Mouse (Mus musculus) kidney, postnatal 4 days (tissue): Measurements from ENCODE around the gene Gm20388.

Experiments used
- DNase-seq, 2 experiments: peaks; one replicate each; pipeline ENCODE4 v3.0.0; 2021; ENCODE audit warnings: mixed read lengths in 2 of 2

Gene Gm20388

DNA sequence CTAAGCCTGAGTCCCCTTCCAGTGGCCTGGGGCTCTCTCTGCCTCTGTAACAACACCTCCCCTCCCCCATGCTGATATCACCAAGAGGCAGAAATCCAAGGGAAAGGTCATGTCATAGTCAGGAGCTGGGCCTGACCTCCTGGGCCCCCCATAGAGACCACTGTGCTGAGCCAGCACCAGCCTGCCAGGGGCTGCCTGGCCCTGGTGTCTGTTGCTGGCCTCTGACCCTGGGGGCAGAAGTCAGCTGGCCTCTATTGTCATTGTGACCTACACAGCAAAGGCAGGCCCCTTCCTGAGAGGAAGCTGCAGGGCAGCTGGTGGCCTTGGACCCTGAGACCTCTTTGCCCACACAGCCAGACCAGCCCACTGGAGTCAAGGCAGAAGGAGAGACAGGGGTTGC, 909.3 kb downstream of the Gm20388 start:
- DNase-seq = no peak

DNA sequence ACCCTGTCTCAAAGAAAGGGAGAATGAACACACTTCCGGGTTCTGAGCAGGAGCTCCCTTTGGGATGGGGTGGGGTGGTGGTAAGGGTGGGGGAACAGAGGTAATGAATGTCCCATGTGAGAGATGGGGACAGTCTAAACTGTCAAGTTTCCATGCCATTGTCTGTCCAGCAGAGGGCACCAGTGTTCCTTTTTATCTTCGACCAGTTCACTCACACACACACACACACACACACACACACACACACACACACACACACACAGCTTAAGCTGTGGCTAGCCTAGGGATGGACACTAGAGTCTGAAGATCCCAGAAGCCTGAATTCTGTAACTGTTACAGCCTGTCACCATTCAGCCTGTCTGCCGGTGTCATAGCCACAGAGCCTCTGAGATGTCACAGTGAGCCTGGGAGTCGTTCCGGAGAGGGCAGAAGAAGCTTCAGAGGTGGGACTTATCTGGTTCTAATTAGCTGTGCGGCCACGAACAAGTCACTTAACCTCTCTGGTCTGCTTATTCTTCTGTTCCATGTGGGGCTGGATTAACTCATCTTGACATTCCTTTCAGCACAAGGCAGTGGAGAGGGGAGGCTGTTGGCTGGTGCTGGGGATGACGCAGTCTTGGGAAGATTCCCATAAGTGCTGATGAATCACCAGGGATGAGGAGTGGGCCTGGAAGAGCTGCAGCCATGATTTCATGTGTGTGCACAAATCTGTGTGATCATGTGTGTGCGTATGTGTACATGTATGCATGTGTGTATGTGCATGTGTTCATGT, 910.9 kb downstream of the Gm20388 start:
- DNase-seq = peak; percentile 81 to 83

DNA sequence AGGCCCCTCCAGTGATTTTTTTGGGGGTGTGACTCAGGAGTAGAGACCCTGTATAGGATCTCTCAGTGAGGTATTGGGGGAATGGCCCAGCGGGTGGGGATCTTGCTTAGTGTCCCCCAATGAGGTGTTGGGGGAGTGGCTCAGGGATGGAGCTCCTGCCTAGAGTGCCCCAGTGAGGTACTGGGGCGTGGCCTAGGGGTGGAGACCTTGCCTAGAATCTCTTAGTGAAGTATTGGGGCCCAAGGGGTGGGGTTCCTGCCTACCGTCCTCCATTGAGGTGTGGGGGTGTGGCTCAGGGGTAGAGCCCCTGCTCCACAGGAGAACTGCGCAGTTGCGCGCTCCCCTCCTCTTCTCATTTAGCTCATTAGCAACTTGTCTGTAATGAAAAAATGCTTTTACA, 912.7 kb downstream of the Gm20388 start:
- no peak for DNase-seq

DNA sequence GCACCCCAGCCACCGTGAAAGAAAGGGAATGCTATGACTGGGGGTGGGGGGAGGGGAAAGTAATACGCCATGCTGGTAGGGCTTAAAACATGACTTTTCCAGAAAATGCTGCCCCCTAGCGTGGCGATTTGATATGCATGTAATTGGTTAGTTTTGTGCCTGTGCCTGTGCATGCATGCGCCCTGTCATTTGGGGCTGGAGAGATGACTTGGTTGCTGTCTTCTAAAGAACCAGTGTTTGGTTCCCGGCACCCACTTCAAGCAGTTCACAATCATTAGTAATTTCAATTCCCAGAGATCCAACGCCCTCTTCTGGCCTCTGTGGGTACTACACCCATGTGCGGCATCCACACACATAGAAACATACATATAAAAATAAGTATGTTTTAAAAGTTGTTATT, 913.2 kb downstream of the Gm20388 start:
- no peak for DNase-seq

DNA sequence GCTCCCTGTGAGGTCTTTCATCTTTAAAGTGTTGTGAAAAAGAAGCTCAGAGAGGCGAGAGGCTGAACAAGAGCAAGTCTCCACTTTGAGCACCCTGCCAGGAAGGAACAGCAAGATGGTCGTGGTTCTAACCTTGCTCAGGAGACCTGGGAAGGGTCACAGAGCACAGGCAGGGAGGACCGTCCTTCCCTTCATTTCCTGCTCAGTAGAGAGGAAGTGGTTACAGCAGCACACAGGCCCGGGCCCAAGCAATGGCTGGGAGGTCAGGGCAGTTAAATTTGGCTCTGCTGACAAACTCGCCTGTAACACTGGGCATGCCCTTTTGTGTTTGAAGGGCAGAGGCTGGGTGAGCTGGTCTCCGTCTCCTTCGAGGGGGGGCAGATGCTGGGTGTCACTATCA, 914.0 kb downstream of the Gm20388 start:
- DNase-seq = no peak

DNA sequence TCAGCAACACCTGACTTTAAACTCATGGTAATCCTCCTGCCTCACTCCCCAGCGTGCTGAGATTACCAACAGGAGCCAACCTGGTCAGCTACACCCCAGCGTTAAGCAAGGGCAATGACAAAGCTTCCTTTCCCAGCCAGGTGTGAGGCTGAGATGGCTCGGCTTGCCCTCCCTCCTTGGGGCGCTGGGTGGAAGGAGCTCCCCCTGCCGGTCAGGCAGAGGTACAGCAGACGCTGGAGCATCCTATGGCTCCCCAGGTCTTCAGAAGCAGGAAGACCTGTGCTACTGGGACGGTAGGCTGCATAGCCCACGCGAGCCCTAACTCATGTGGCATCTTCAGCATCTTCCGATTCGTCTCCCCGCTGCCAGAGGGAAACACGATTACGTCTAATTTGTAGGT, 917.6 kb downstream of the Gm20388 start:
- DNase-seq = peak; percentile 57 to 64

DNA sequence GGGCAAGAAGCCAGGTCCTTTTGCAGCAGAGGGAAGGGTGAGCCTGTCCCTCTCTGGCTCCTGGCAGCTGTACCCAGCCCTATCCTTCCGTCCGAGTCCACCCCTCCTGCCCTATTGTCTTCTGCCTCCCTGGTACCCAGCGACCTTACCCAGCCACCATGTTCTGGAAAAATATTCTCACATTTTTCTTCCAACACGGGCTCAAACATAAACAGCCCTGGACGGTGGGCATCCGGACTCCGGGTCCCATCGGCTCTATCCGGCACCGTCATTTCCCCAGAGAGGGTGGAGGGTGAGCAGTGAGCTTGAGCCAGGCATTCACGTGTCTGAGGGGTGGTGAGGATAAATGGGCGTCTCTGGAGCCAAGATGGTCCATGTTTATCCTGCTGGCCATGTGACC, 920.0 kb downstream of the Gm20388 start:
- no peak for DNase-seq

DNA sequence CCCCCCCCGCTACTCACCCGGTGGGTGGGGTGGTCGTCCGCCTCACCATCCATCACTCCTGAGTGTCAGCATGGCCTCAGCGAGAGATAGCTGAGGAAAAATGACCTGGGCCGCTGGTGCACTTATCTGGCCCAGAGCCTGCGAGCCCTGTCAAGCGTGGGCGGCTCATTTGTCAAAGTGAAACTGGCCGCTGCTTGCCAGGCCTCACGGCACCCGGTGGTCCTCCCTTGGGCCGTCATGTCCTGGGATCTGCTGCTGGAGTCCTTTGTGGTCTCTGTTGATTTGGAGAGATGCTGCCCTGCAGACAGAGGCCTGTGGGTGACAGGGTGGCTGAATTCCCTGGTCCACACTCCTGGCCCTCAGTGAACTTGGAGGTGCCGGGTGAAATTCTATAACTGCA, 921.4 kb downstream of the Gm20388 start:
- peak; percentile 58 to 66 for DNase-seq

DNA sequence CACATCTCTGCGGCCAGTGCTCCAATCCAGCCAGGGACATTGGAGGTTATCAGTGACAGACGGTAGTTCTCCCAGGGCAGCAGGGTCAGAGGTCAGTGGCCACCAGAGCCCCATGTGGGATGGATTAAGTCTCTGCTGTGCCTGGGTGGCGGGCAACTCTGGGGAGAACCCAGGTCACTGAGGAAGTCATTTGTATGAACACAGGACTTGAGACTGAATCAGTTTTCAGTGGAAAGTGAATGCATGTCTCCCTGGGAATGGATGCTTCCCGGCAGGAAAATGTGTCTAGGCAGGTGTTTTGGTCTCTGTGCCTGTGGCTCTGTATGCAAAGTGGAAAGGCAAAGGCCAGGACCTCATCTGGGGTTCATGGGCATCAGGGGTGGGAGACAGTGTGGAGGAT, 922.6 kb downstream of the Gm20388 start:
- DNase-seq = no peak

DNA sequence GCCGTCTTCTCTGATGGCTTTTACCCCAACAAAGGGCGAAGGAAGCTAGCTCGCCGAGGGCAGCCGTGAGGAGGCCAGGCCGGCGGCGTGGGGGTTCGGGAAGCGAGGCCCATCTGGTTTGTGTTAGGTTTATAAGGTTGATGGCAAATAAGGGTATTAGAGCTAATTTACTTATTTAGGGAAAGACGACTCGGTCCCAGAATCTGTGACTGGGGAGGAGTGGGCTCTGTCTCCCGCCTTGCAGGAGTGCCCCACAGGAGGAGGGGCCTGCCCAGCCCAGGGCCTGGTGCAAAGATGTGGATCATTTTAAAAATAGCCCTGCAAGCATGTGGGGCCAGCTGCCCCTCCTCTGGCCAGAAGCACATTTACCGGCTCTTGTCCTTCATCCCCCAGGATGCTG, 928.4 kb downstream of the Gm20388 start:
- no peak for DNase-seq

DNA sequence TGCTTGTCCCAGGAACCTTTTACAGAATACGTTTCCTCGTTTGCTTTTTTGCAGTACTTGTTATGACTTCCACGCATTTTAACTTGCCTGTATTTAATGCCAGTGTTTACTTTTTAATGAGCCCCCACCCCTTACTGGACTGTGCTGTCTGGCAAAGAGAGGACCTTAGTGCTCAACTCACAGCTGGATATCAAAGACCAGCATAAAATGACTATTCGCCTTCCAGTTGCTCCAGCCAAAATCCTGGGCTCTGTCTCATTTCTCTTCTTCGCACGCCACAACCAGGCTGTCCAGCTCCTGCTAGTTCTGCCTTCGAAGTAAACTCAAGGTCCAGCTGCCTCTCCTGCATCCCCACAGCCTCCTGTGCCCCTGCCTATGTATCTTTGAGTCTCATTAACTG, 932.4 kb downstream of the Gm20388 start:
- no peak for DNase-seq

DNA sequence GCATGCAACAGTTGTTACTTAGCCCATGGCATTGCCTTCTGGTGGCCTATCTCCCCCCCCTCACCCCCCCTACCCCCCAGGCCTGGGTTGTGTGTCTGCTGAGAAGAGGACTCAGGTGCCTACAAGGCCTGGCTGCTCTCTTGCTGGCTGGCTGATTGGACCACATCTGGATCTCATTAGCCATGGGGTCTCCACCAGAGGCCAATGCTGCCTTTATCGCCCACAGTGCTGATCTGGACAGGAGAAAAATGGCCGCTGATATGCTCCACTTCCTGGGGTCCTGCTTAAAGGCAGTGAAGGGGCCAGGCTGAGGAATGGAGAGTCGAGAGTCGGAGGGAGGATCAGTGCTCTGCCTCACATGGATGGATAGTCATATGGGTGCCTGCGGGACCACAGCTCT, 935.4 kb downstream of the Gm20388 start:
- DNase-seq = no peak

DNA sequence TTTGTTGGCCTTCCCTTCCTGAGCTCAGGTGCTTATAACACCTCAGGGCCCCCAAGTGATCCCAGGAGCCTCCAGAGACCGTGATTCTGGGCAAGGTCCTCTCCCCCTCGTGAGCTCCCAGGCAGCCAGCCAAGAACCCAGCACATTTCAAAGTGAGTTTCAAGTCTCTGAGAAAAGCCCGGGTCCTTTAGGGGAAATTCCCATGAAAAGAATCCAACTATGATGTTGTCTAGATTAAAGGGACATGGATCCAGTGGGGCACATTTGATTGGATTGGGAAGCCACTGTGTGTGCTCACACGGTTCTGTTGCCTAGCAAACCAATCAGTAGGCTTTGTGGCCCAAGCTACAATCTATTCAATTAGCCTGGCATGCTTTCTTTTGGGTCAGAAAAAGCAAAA, 936.6 kb downstream of the Gm20388 start:
- DNase-seq = peak; percentile 50 to 61

DNA sequence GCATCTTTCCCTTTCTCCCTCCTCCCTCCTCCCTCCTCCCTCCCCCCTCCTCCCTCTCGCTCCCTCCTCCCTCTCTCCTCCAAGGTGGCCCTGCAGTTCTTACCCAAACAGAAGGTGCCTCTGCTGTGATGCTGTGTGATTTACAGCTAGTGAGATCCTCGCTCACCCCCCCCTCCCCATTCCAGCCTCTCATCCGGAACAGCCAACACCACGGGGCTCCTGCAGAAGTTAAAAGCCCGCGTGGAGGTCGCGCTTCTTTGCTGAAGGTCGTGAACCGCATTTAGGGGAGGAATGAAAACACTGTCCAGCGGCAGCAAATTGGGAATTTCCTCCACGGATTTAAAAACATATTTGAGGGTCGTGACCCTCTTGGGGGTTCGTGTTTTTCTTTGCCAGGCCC, 937.1 kb downstream of the Gm20388 start:
- DNase-seq = peak; percentile 46 to 58

DNA sequence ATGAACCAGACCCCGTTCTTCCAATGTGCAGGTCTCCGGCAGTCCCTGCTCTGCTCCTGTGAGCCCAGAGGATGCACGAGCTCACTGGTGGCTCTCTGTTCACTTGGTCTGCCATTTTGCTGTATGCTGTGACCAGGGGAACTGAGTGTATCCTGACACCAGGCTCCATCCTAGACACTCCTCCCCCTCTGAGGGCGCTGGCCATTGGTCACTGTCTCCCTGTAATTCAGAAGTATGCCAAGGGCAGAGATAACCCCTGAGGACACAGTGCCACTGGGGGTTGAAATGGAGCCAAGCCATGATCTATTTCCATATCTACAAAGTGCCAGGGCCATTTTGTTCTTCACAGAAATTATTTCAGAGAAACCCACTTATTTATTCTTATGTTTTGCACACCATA, 937.8 kb downstream of the Gm20388 start:
- no peak for DNase-seq

DNA sequence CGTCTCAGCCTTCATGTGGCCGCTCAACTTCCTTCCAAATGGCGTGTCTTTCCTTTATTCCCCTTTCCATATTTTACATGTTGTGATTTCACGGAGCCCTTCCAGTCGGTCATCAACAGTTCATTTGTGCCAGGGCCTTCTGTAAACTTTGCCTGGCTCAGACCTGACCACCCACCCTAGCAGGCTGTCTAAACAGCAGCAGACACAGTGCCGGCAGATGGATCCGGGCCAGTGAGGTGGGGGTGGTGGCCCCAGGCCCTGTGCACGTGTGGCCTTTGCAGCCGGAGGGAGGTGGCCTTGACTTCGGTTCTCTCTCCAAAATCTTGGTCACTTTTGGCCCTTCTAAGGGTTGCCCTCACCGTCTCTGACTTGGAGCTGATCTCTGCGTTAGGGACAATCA, 940.8 kb downstream of the Gm20388 start:
- DNase-seq = no peak

DNA sequence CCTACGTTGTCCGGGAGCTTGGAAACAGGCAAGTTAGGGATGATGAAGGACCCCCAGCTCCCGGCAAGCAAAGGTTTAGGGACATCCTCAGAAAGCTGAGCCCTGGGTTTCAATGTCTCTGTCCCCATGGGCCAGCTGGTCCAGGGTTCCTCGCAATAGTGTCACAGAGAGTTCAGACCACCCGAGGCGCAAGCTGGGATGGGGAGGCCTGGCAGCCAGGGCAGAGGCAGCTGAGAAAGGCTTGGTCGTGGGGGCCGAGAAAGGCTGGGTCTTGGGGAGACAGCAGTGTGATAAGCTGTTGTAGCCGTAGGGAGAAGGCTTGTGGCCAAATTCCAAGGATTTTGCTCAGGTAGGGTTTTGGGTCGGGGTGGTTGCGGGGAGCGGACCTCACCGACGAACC, 949.2 kb downstream of the Gm20388 start:
- no peak for DNase-seq

DNA sequence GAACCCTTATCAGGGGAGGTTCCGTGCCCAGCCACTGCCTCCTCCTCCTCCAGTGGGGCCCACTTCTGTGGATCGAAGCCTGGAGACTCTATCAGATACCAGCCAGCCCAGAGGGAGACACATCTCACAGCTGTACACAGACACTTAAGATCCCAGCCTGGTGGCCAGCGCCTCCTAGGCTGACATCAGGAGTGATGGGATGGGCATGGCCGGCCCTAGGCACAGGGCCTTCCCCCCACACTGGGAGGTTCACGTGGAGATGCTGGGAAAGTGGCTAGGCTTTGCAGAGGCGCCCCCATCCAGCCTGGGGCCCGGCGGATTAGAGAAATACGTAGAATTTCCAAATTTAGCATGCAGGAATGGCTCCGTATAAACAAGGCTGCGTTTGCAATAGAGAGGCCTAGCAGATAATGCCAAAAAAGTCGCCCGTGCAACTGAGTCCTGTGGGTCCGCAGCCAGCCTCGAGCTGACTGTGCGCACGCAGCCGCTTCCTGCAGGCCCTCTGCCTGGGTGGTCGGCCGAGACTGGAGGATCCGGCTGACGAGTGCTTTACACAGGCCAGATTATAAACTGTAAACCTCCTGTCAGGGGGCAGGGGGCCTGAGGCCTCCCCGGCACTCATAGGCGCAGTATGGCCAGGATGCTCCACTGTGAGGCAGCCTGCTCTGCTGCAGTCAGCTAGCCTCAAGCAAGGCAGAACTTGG, 949.9 kb downstream of the Gm20388 start:
- DNase-seq = peak; percentile 32 to 47

DNA sequence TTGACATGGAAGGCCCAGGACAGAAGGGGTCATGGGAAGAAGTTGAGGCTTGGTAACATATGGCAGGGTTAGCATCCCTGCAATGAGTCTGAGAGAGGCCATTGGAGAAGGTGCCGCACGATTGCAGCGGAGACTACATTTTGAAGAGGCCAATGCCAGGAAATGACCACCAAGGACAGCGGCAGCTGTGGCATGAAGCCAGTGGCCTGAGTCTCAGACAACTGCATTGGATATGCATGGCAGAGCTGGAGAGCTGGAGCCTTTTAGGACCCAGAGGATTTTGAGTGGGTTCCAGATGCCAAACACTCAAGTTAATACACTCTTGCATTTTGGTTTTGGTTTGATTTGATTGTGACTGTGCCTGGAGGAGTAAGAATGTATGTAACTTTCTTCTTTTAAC, 953.0 kb downstream of the Gm20388 start:
- DNase-seq = peak; percentile 64 to 66

DNA sequence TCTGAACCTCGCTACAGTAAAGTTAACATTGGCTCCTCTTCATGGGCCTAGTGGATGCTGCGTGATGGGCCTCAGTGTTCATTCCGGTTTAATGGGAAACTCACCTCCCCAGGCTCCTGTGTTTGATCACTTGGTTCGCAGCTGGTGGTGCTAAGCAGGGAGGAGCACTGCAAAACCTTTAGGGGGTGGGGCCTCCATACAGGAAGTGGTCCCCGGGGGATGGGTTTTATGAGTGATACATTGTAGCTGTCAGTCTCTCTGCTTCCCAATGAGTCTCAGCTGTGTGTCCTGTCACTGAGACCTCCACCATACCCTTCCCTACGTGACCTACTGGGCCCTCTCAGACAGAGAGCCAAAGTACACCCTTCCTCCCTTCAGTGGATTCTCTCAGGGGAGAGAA, 956.7 kb downstream of the Gm20388 start:
- DNase-seq = peak in 1 of 2 experiments; percentile 19

DNA sequence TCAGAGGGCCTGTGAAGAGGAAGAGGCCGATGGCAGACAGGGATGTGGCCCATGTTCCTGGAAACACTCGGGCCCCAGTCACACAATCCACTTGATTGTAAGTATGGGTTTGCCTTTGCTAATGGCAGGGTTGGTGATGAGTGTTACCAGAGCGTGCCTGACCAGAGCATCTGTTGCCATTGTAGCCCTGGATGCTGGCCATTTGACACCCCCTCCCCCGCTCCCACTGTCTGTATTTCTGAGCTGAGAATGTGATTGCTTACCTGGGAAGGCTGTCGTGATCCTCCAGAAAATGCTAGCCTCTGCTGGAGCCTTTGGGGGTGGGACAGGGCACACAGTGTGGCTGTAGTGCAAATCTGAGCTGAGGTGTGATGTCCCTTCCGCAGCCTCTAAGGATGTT, 962.0 kb downstream of the Gm20388 start:
- no peak for DNase-seq

DNA sequence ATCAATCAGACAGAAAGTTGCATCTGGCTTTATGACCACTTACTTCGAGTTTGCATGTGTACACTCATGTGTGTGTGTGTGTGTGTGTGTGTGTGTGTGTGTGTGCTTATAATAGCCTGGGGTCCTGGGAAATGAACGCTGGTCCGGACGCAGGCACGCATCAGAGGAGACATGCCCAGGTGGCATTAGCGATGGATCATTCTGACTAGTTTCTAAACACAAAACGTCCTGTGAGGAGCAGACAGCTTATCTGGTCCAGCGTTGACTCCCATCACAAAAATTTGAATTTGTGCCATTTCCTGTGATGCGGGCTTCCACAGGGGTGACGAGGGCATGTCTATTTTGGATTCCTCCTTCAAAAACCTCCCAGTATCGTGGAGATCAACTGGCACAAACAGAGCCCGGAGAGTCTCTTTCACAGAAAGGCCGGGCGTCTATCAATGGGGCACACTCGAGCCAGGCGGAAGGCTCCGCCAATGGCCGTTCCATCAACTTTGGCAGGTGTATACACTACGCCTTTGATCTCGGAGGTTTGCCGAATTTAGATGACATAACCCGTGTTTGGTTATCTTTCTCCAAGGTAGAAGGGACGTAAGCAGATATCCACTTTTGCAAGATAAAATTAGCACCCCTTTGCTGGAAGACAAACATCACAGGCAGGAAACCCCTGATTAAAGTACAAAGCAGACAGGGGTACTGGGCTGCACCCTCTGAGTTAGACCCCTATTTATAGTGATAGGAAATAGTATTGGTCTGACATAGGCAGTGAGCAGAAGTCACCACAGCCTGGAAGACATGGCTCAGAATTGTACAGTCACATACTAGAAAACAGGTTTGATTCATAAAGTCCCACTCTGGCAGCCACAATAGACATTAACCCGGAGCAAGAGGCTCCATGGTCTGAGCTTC, 965.6 kb downstream of the Gm20388 start:
- no peak for DNase-seq

DNA sequence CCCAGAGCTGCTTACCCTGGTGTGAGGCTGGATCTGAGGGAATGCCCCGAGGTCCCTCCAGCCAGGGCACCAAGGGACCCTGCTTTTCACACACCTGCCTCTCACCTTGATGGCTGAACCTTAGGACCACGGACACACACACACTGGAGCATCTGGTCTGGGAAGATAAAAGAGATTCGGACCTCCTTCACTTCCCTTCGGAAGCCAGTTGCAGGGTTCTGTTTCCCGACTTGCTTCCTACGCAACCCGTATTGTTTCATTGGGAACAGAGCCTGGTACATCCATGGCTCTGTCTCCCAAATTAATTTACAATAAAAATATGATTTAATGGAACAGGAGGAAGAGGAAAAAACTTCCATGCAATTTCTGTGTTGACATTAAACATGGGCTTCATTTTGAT, 966.4 kb downstream of the Gm20388 start:
- no peak for DNase-seq

DNA sequence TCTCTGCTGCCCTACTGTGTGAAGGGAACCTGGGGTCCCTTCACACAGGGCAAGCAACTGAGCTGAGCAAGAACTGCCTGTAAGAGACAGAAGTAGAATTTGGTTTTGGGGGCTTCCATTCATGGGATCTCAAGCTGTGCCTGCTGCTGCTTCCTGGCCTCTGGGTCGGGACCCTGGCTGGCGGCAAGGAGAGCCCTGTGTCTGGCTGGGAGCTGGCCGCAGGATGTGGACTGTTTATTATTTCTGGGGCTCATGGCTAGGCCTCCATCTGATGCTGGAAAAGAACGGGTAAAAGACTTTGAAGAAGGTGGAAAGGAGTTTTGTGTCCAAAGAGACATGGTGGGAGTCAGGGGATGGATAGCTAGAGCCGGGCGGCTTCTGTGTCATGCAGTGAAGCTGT, 969.3 kb downstream of the Gm20388 start:
- no peak for DNase-seq
